Mouse (Mus musculus) limb, embryonic 15.5 days (tissue): ENCODE measurements around the gene Abcd1. TPM values are rescaled to one million over a fixed set of nuclear protein-coding genes. Genes with fewer than 3 reads are reported as not detected.

Source experiments
- ATAC-seq: fragments of 200-750 bp; cut with Nextera tagmentation; 2 replicates; pipeline ENCODE4 v1.8.0; 2017; ENCODE audit warnings: low read depth, moderate TSS enrichment; ENCODE audit not compliant: insufficient number of reproducible peaks, low FRiP score, low TSS enrichment
- H3K27ac ChIP-seq: fragments of 300-500 bp; sonication (generic); 2 replicates; pipeline ENCODE4 v1.5.1; 2015; ENCODE audit warnings: moderate library complexity, mild to moderate bottlenecking, inconsistent platforms
- H3K27me3 ChIP-seq: fragments of 300-500 bp; sonication (generic); 2 replicates; pipeline ENCODE4 v1.6.1; 2015; ENCODE audit warnings: inconsistent platforms
- H3K36me3 ChIP-seq: fragments of 300-500 bp; sonication (generic); 2 replicates; pipeline ENCODE4 v1.6.1; 2015; ENCODE audit warnings: inconsistent platforms
- H3K4me1 ChIP-seq: fragments of 300-500 bp; sonication (generic); 2 replicates; pipeline ENCODE4 v1.6.1; 2015; ENCODE audit warnings: inconsistent platforms
- H3K4me2 ChIP-seq: fragments of 300-500 bp; sonication (generic); 2 replicates; pipeline ENCODE4 v1.6.1; 2015; ENCODE audit warnings: mild to moderate bottlenecking, inconsistent platforms
- H3K4me3 ChIP-seq: fragments of 300-500 bp; sonication (generic); 2 replicates; pipeline ENCODE4 v1.5.1; 2015; ENCODE audit warnings: mild to moderate bottlenecking, inconsistent platforms
- H3K9ac ChIP-seq: fragments of 300-500 bp; sonication (generic); 2 replicates; pipeline ENCODE4 v1.6.1; 2015; ENCODE audit warnings: inconsistent platforms
- H3K9me3 ChIP-seq: fragments of 300-500 bp; sonication (generic); 2 replicates; pipeline ENCODE4 v1.6.1; 2016; ENCODE audit warnings: inconsistent platforms
- WGBS: fragments of 180-500 bp; shearing (Covaris S2); methylation state at CpG from one replicate; pipeline ENCODE4 v1.1.7; 2015; 5-methylcytosine and 5-hydroxymethylcytosine counted together
- polyA plus RNA-seq: library from polyadenylated mRNA; unstranded; fragments of >200 nt; fragmentation: Nextera tagmentation; extraction: Ambion mirVana; gene quantifications from 2 replicates; pipeline ENCODE4 v1.2.1, GENCODE M21; 2015

Gene Abcd1
- polyA plus RNA-seq: 15.0 and 18.1 TPM in 2 replicates

DNA sequence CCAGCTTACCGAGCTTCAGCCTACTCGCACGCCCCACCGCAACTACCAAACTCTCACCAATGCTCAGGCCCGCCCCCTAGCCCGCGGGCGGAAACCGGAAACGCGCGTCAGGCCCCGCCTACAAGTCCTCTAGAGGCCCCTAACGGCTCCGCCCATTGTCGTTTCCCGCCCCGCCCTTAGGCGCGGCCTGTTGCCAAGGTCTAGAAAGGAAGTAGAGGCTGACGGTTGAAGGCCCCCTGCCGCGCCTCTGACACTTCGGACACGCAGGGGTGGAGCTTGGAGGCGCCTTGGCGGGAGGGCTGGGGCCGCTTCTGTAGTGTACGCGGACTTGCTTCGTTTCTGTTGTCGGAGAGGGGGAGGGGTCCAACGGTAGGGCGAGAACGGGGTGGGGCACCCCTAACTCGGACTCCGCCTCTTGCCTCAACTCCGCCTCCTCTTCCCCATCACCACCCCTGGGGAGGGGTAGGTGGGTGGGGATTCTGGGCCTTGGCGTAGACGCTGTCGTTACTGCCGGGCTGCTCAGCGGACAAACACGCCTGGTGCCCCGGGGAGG, at the start of gene Abcd1, which contains the start of gene Bcap31:
Gene Abcd1, plus strand, starts transcription at position 489 of the 553 bp plus-strand sequence.
Gene Bcap31, minus strand, starts transcription at position 67 of the 553 bp plus-strand sequence.
- peaks cover 28% of the 10 kb centered on the region for H3K4me1 ChIP-seq
- WGBS: 16% methylated on average over 40 of the region's 45 CpGs
- no peaks in the 10 kb centered on the region for H3K36me3 ChIP-seq
- peak; percentile 92 for ATAC-seq
- peak within 1 kb of the TSS; percentile 52 for H3K4me2 ChIP-seq
- no peaks in the 10 kb centered on the region for H3K9me3 ChIP-seq
- H3K4me3 ChIP-seq: peak within 1 kb of the TSS; percentile 54
- peak within 1 kb of the TSS; percentile 52 for H3K9ac ChIP-seq
- H3K27ac ChIP-seq: peak within 1 kb of the TSS; percentile 90
- 0 out of 2 replicates have a peak, but pooled peaks cover 3% of the 10 kb centered on the region for H3K27me3 ChIP-seq

DNA sequence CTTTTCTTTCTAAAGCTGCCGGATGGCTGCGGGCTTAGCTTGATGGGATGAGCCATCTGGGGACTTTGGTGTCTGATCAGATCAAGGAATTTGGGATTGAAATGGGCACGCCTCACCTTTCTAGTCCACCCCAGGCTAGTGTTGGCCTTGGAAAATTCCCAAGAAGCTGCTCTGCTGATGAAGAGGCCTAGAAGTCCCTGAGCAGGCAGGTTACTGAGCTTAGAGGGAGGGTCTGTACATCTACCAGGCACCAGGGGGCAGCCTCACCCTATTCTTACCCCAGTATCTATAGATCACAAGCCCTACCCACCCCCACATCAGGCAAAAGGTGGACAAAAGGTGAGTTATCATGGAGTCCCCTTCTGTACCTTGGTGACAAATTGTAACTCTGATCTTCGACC, 44.4 kb upstream of the Abcd1 start:
- peaks cover 15% of the 10 kb centered on the region for H3K4me1 ChIP-seq
- no peak overlapping the region for H3K27ac ChIP-seq
- no peak overlapping the region for H3K4me3 ChIP-seq
- no peaks in the 10 kb centered on the region for H3K9me3 ChIP-seq
- 60% methylated on average over 4 of the region's 4 CpGs for WGBS
- H3K9ac ChIP-seq: no peak overlapping the region
- no peak for ATAC-seq
- H3K27me3 ChIP-seq: 0 out of 2 replicates have a peak, but pooled peaks cover 7% of the 10 kb centered on the region
- H3K4me2 ChIP-seq: no peak overlapping the region; the same call in 1 of the 2 replicates
- peaks cover 14% of the 10 kb centered on the region for H3K36me3 ChIP-seq

DNA sequence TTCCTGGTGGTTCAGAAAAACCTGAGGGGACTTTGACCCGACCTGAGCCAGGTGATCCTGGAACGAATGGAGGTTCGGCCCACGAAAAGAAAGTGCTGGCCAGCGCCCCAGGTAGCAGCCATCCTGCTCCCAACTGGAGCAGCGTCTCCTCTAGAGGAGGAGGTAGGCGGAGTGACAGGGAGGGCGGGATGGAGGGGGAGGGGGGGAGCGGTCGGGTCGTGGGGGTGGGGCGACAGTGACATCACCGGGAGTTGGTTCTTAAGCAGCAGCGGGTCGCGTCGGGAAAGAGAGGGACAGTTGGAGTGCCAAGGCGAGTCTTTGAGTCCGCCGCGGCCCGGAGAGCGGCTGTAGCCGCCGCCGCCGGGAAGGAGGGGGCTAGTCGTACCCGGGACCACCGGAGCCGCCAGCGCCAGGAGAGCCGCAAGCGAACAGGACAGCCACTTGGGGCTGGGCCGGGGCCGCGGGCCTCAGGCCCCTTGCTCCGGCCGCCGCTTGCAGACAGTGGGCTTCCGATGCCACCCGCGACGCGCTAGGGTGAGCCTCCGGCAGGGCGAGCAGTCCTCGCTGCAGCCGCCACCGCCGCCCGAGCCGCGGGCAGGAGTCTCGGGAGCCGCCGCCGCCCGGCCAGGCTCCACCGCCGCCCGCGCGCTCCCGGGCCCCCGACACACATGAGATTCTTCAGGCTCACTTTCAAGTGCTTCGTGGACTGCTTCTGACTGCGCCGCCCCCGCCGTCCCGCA, 43.3 kb upstream of the Abcd1 start, which contains the start of gene Slc6a8:
Gene Slc6a8, plus strand, starts transcription at position 272 of the 740 bp plus-strand sequence.
- peak within 1 kb of the TSS; percentile 67 for H3K4me2 ChIP-seq
- WGBS: 21% methylated on average over 31 of the region's 72 CpGs
- peak within 1 kb of the TSS; percentile 76 for H3K27ac ChIP-seq
- peak within 1 kb of the TSS; percentile 63 for H3K9ac ChIP-seq
- H3K36me3 ChIP-seq: peaks cover 19% of the 10 kb centered on the region
- 0 out of 2 replicates have a peak, but pooled peaks cover 7% of the 10 kb centered on the region for H3K27me3 ChIP-seq
- peak; percentile 71 for ATAC-seq
- peaks cover 15% of the 10 kb centered on the region for H3K4me1 ChIP-seq
- H3K9me3 ChIP-seq: no peaks in the 10 kb centered on the region
- peak within 1 kb of the TSS; percentile 63 for H3K4me3 ChIP-seq

DNA sequence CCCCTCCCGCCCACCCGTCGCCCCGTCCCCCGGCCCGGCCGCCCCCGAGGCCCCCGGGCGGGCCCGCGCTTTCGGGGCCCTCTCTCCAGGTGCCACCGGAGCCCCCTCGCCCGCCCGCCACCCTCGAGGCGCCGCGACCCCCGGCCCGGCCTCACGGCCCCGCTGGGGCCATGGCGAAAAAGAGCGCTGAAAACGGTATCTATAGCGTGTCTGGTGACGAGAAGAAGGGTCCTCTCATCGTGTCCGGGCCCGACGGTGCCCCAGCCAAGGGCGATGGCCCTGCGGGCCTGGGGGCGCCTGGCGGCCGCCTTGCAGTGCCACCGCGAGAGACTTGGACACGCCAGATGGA, 42.8 kb upstream of the Abcd1 start:
- Histone ChIP-seq H3K36me3 (peaks cover 21% of the 10 kb centered on the region), H3K4me1 (peaks cover 15% of the 10 kb centered on the region), H3K4me3 (peak overlapping the region; percentile 63), H3K9me3 (no peaks in the 10 kb centered on the region), H3K4me2 (peak overlapping the region; percentile 67), H3K27me3 (0 out of 2 replicates have a peak, but pooled peaks cover 7% of the 10 kb centered on the region), H3K27ac (peak overlapping the region; percentile 76), H3K9ac (peak overlapping the region; percentile 63)
- 18% methylated on average over 30 of the region's 42 CpGs for WGBS
- ATAC-seq: no peak

DNA sequence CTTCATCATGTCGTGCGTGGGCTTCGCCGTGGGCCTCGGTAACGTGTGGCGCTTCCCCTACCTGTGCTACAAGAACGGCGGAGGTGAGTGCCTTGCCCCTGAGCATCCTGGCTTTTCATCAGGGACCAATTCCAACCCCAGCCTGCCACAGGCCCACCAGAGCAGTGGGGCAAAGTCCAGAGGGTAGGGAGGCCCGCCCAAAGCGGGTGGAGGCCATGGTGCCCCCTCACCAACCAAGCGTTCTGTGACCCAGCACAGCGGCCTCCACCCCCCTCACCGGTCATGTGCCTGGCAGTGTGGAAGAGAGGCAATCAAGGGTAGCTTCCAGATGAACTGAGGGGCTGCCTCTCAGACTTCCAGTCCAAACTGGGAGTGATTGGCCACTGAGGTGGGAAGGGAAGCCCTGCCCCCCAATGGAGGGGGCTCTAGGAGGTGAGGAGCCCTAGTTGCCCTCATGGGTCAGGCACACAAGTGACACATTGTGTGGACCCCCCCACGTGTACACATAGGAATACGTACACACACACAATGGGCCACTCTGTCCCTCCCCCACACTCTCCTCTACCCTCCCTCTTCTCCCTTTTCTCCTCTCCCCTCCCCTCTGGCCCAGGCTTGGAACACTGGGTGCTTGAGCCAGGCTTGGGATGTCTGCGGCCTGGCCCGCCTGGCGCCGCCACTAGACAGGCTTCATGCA, 42.3 kb upstream of the Abcd1 start:
- Histone ChIP-seq H3K4me3 (peak overlapping the region; percentile 63), H3K36me3 (peaks cover 27% of the 10 kb centered on the region), H3K27ac (peak overlapping the region; percentile 76), H3K4me2 (peak overlapping the region; percentile 67), H3K4me1 (peaks cover 15% of the 10 kb centered on the region), H3K9me3 (no peaks in the 10 kb centered on the region), H3K9ac (peak overlapping the region; percentile 63), H3K27me3 (0 out of 2 replicates have a peak, but pooled peaks cover 7% of the 10 kb centered on the region)
- 23% methylated on average over 20 of the region's 20 CpGs for WGBS
- 0 out of 2 replicates have a peak, but pooled peaks have one; percentile 16 for ATAC-seq

DNA sequence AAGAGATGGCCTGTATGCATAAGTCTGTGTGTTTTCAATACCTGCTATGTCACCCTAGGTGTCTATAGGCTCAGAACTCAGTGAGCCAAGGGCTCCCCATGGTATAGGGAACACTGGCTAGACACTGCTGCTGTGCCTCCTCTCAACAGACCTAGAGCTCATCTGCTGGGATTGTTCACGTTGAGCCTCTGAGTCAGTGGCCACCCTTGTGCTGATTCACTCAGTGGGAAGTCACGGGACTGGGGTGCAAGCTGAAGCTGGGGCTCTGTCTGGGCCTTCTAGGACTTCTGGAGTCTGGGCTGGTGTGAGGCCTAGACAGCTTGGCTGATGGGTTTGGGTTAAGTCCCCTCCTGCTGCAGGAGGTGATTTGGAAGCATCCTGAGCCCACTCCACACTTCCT, 41.2 kb upstream of the Abcd1 start:
- Histone ChIP-seq H3K4me3 (peak overlapping the region; percentile 63; the same call in 1 of the 2 replicates), H3K36me3 (peaks cover 34% of the 10 kb centered on the region), H3K9me3 (no peaks in the 10 kb centered on the region), H3K27ac (no peak overlapping the region), H3K4me1 (peaks cover 15% of the 10 kb centered on the region), H3K9ac (no peak overlapping the region), H3K27me3 (0 out of 2 replicates have a peak, but pooled peaks cover 7% of the 10 kb centered on the region), H3K4me2 (peak overlapping the region; percentile 67)
- ATAC-seq: no peak
- WGBS: 78% methylated on average over 2 of the region's 2 CpGs

GRCm38 (mm10) chrX:73676668-73677067, 39.7 kb upstream of the Abcd1 start:
- Histone ChIP-seq H3K4me3 (no peak overlapping the region), H3K4me2 (no peak overlapping the region), H3K4me1 (peaks cover 15% of the 10 kb centered on the region), H3K27ac (no peak overlapping the region), H3K9me3 (no peaks in the 10 kb centered on the region), H3K9ac (no peak overlapping the region), H3K27me3 (0 out of 2 replicates have a peak, but pooled peaks cover 7% of the 10 kb centered on the region), H3K36me3 (peaks cover 39% of the 10 kb centered on the region)
- ATAC-seq: no peak
- 92% methylated on average over 4 of the region's 4 CpGs for WGBS

GRCm38 (mm10) chrX:73684156-73684555, 32.2 kb upstream of the Abcd1 start:
- no peaks in the 10 kb centered on the region for H3K4me1 ChIP-seq
- 0 out of 2 replicates have a peak, but pooled peaks cover 2% of the 10 kb centered on the region for H3K27me3 ChIP-seq
- no peak overlapping the region for H3K4me3 ChIP-seq
- peaks cover 45% of the 10 kb centered on the region for H3K36me3 ChIP-seq
- ATAC-seq: no peak
- 85% methylated on average over 2 of the region's 2 CpGs for WGBS
- H3K4me2 ChIP-seq: no peak overlapping the region
- no peak overlapping the region for H3K9ac ChIP-seq
- H3K9me3 ChIP-seq: no peaks in the 10 kb centered on the region
- no peak overlapping the region for H3K27ac ChIP-seq

DNA sequence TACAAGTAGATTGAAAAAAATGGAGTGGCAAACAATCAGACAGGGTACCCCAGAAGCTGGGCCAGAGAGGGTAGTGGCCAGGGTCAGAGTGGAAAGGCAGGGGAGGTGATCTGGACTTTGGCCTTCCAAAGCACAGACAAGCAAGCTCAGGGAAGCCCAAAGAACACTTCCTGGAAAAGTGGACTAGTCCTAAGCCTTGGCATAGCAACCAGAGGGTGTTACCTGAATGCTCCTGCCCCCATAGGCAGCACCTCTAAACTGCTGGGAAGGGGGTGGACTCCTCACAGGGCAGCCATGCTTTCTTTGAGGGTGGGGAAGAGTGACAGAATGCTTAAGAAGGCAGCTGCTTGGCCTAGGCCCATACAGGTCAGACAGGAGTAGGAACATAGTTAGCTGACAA, 31.4 kb upstream of the Abcd1 start:
- Histone ChIP-seq H3K9ac (no peak overlapping the region), H3K4me3 (no peak overlapping the region), H3K36me3 (peaks cover 43% of the 10 kb centered on the region), H3K27me3 (0 out of 2 replicates have a peak, but pooled peaks cover 2% of the 10 kb centered on the region), H3K4me2 (no peak overlapping the region), H3K4me1 (no peaks in the 10 kb centered on the region), H3K27ac (no peak overlapping the region), H3K9me3 (no peaks in the 10 kb centered on the region)
- no peak for ATAC-seq

DNA sequence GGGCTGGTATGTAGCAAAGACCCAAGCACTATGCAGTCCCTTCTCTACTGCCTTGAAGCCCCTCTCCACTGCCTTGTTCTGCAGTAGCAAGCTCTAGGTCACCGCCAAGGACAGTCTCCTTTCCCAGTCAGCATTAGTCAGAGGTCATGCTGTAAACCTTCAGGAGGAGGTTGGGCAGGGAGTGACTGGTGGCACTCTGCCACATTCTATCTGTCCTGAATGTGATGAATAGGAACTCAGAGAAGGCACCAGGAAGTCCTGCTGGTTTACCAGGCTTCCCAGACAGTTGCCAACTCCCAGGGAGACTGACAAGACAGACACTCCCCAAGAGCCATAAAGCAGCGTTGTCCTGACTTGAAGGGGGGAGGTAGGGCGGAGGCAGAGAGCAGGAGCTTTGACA, 30.8 kb upstream of the Abcd1 start:
- no peak overlapping the region for H3K9ac ChIP-seq
- H3K27me3 ChIP-seq: 0 out of 2 replicates have a peak, but pooled peaks cover 2% of the 10 kb centered on the region
- H3K27ac ChIP-seq: no peak overlapping the region
- H3K4me3 ChIP-seq: no peak overlapping the region
- H3K4me1 ChIP-seq: no peaks in the 10 kb centered on the region
- no peak overlapping the region for H3K4me2 ChIP-seq
- no peak for ATAC-seq
- peaks cover 40% of the 10 kb centered on the region for H3K36me3 ChIP-seq
- 53% methylated on average over 3 of the region's 3 CpGs for WGBS
- H3K9me3 ChIP-seq: no peaks in the 10 kb centered on the region

- Histone ChIP-seq H3K27ac (no peak overlapping the region), H3K9ac (no peak overlapping the region), H3K4me2 (no peak overlapping the region), H3K36me3 (peaks cover 23% of the 10 kb centered on the region), H3K4me3 (no peak overlapping the region), H3K27me3 (no peaks in the 10 kb centered on the region), H3K9me3 (no peaks in the 10 kb centered on the region), H3K4me1 (no peaks in the 10 kb centered on the region)
- WGBS: 59% methylated on average over 5 of the region's 5 CpGs
- no peak for ATAC-seq
Observed at GRCm38 (mm10) chrX:73690917-73691629, 25.3 kb upstream of the Abcd1 start.
